Mouse (Mus musculus): ENCODE measurements at regions not wholly inside any gene's neighbourhood (a gene's known extent, or its start where the extent isn't known, plus 50 kb on each side); places are given as distances from the start of the nearest gene placed in this dataset.
A peak's percentile ranks its signal among the peaks of the same experiment; 100 is the strongest.

DNA sequence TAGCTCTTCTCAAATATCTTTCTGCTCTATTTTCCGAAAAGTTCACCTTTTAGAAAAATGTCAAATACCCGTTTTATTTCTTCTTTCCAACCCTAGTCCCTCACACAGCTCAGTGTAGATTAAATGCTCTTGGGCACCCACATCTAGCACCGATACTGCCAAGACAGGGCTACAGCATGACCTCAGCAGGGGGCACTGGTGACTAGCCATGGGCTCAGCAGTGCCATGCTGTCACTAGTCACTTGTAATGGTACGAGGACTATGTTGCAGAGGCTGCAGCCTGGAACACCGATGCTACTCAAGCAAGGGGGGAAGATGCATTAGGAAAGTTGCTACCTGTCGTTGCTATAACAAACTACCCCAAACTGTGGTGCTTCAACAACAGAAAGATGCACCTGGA lies 180.7 kb downstream of the Irs2 start:
- Histone ChIP-seq H3K79me2 (ENCODE audit: control insufficient read depth, insufficient read depth, low read length, poor library complexity) (no peaks in the 10 kb centered on the region), H3K27me3 (ENCODE audit: control insufficient read depth in 1 of 2, insufficient read depth in 2 of 2, low read length in 2 of 2) (no peaks in the 10 kb centered on the region; a peak in 1 of 4 replicates), H3K9me3 (replicated peaks; ENCODE audit: insufficient read depth, low read length) (no peaks in the 10 kb centered on the region), H3K36me3 (ENCODE audit: control insufficient read depth in 1 of 2, insufficient read depth in 2 of 2, low read length in 2 of 2) (peaks cover 0 to 5% of the 10 kb centered on the region in 2 experiments; a peak in 2 of 4 replicates), H3K9ac (ENCODE audit: control insufficient read depth, low read depth, low read length, poor library complexity, severe bottlenecking) (no peak overlapping the region), H3K4me1 (ENCODE audit: control insufficient read depth in 1 of 2, insufficient read depth in 2 of 2, low read length in 2 of 2) (peaks cover 0 to 7% of the 10 kb centered on the region in 2 experiments; a peak in 2 of 4 replicates), H3K27ac (ENCODE audit: control insufficient read depth, low read depth, low read length) (no peak overlapping the region), H3K4me3 (ENCODE audit: control insufficient read depth in 1 of 2, insufficient read depth in 1 of 2, low read depth in 2 of 2, low read length in 2 of 2) (no peak overlapping the region)
- TF ChIP-seq ZC3H11A (IDR thresholded peaks at IDR 0.05; ENCODE audit: low read depth, low read length) (no peak), CTCF (IDR thresholded peaks at IDR 0.05 in 2 of 3, conservative IDR thresholded peaks at IDR 0.05 in 1 of 3; ENCODE audit: control insufficient read depth in 1 of 3, insufficient read depth in 1 of 3, low read depth in 2 of 3, low read length in 3 of 3, poor library complexity in 1 of 3, severe bottlenecking in 1 of 3) (peak in 1 of 3 experiments; percentile 1; a peak in 1 of 6 replicates)
- DNase-seq (ENCODE audit: low read depth, low spot score) = no peak

DNA sequence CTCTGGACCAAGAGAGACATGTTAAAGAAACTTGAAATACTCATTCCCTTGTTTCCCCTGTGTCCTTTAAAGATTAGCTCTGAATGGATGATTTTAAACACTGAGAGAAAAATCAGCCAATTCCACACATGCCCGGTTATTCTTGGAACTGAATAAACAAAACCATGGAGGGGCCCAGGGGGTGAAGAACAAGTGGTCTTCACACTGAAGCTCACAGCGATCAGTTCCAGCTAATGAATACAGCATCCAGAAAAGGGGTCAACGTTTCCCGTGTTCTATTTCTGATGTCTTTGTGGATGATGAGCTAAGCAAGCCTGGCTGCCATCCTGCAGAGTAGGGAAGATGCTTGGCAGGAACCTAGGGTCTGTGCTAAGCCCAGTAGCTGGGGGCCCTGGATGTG lies 182.3 kb downstream of the Irs2 start:
- Histone ChIP-seq H3K4me1 (ENCODE audit: control insufficient read depth in 1 of 2, insufficient read depth in 2 of 2, low read length in 2 of 2) (no peaks in the 10 kb centered on the region), H3K27me3 (ENCODE audit: control insufficient read depth in 1 of 2, insufficient read depth in 2 of 2, low read length in 2 of 2) (no peaks in the 10 kb centered on the region; a peak in 1 of 4 replicates), H3K9me3 (replicated peaks; ENCODE audit: insufficient read depth, low read length) (no peaks in the 10 kb centered on the region), H3K36me3 (ENCODE audit: control insufficient read depth in 1 of 2, insufficient read depth in 2 of 2, low read length in 2 of 2) (no peaks in the 10 kb centered on the region), H3K27ac (ENCODE audit: control insufficient read depth, low read depth, low read length) (no peak overlapping the region), H3K4me3 (ENCODE audit: control insufficient read depth in 1 of 2, insufficient read depth in 1 of 2, low read depth in 2 of 2, low read length in 2 of 2) (no peak overlapping the region), H3K79me2 (ENCODE audit: control insufficient read depth, insufficient read depth, low read length, poor library complexity) (no peaks in the 10 kb centered on the region), H3K9ac (ENCODE audit: control insufficient read depth, low read depth, low read length, poor library complexity, severe bottlenecking) (no peak overlapping the region)
- TF ChIP-seq CHD1 (IDR thresholded peaks at IDR 0.05; ENCODE audit: low read depth, low read length) (no peak), CTCF (IDR thresholded peaks at IDR 0.05 in 2 of 3, conservative IDR thresholded peaks at IDR 0.05 in 1 of 3; ENCODE audit: control insufficient read depth in 1 of 3, insufficient read depth in 1 of 3, low read depth in 2 of 3, low read length in 3 of 3, poor library complexity in 1 of 3, severe bottlenecking in 1 of 3) (no peak), E2F4 (IDR thresholded peaks at IDR 0.05; ENCODE audit: borderline replicate concordance, low read depth, low read length) (no peak), NRF1 (IDR thresholded peaks at IDR 0.05; ENCODE audit: insufficient read depth, low read depth, low read length, poor library complexity, severe bottlenecking) (no peak), MEF2A (IDR thresholded peaks at IDR 0.05; ENCODE audit: extremely low read depth, insufficient replicate concordance, low read depth, low read length, poor library complexity, severe bottlenecking) (no peak), ZMIZ1 (IDR thresholded peaks at IDR 0.05; ENCODE audit: low read depth, low read length) (no peak), JUND (IDR thresholded peaks at IDR 0.05; ENCODE audit: low read depth, low read length) (no peak)
- no peak for DNase-seq (ENCODE audit: low read depth, low spot score)

GRCm38 (mm10) chr8:10825192-10825926 lies 182.9 kb downstream of the Irs2 start:
- no peaks in the 10 kb centered on the region for H3K36me3 ChIP-seq (ENCODE audit: control insufficient read depth in 1 of 2, insufficient read depth in 2 of 2, low read length in 2 of 2)
- no peak for DNase-seq (ENCODE audit: low read depth, low spot score)
- no peaks in the 10 kb centered on the region for H3K79me2 ChIP-seq (ENCODE audit: control insufficient read depth, insufficient read depth, low read length, poor library complexity)
- no peaks in the 10 kb centered on the region for H3K4me1 ChIP-seq (ENCODE audit: control insufficient read depth in 1 of 2, insufficient read depth in 2 of 2, low read length in 2 of 2)
- H3K27ac ChIP-seq (ENCODE audit: control insufficient read depth, low read depth, low read length) = no peak overlapping the region
- H3K9ac ChIP-seq (ENCODE audit: control insufficient read depth, low read depth, low read length, poor library complexity, severe bottlenecking) = no peak overlapping the region
- H3K4me3 ChIP-seq (ENCODE audit: control insufficient read depth in 1 of 2, insufficient read depth in 1 of 2, low read depth in 2 of 2, low read length in 2 of 2) = no peak overlapping the region
- H3K9me3 ChIP-seq (replicated peaks; ENCODE audit: insufficient read depth, low read length) = no peaks in the 10 kb centered on the region
- no peaks in the 10 kb centered on the region; a peak in 1 of 4 replicates for H3K27me3 ChIP-seq (ENCODE audit: control insufficient read depth in 1 of 2, insufficient read depth in 2 of 2, low read length in 2 of 2)
- no peak for TF ChIP-seq MYB (IDR thresholded peaks at IDR 0.05; ENCODE audit: low read depth, low read length)
- no peak for TF ChIP-seq MXI1 (IDR thresholded peaks at IDR 0.05; ENCODE audit: low read depth, low read length)
- TF ChIP-seq GABPA (IDR thresholded peaks at IDR 0.05; ENCODE audit: low read depth, low read length) = no peak
- TF ChIP-seq USF1 (IDR thresholded peaks at IDR 0.05; ENCODE audit: low read depth, low read length) = no peak
- TF ChIP-seq ETS1 (IDR thresholded peaks at IDR 0.05; ENCODE audit: low read depth, low read length) = no peak
- no peak for TF ChIP-seq SIN3A (IDR thresholded peaks at IDR 0.05; ENCODE audit: low read length)
- TF ChIP-seq MAZ (IDR thresholded peaks at IDR 0.05; ENCODE audit: low read depth, low read length) = no peak
- no peak for TF ChIP-seq BHLHE40 (IDR thresholded peaks at IDR 0.05; ENCODE audit: borderline replicate concordance, low read depth, low read length)
- no peak for TF ChIP-seq CTCF (IDR thresholded peaks at IDR 0.05 in 2 of 3, conservative IDR thresholded peaks at IDR 0.05 in 1 of 3; ENCODE audit: control insufficient read depth in 1 of 3, insufficient read depth in 1 of 3, low read depth in 2 of 3, low read length in 3 of 3, poor library complexity in 1 of 3, severe bottlenecking in 1 of 3)
- no peak for TF ChIP-seq ELF1 (IDR thresholded peaks at IDR 0.05; ENCODE audit: low read depth, low read length)
- no peak for TF ChIP-seq UBTF (IDR thresholded peaks at IDR 0.05; ENCODE audit: borderline replicate concordance, insufficient read depth, low read depth, low read length)
- no peak for TF ChIP-seq POLR2AphosphoS5 (IDR thresholded peaks at IDR 0.05; ENCODE audit: borderline replicate concordance, low read depth, low read length)
- no peak for TF ChIP-seq ZKSCAN1 (IDR thresholded peaks at IDR 0.05; ENCODE audit: low read depth, low read length)
- no peak for TF ChIP-seq CHD1 (IDR thresholded peaks at IDR 0.05; ENCODE audit: low read depth, low read length)
- no peak for TF ChIP-seq ZC3H11A (IDR thresholded peaks at IDR 0.05; ENCODE audit: low read depth, low read length)
- TF ChIP-seq NELFE (IDR thresholded peaks at IDR 0.05; ENCODE audit: low read depth, low read length) = no peak
- TF ChIP-seq SMC3 (IDR thresholded peaks at IDR 0.05; ENCODE audit: low read depth, low read length) = no peak
- TF ChIP-seq RAD21 (IDR thresholded peaks at IDR 0.05; ENCODE audit: low read depth, low read length) = no peak
